Mouse (Mus musculus) CH12.LX (cell line): ENCODE measurements around the gene Syt8. TPM values are rescaled to one million over a fixed set of nuclear protein-coding genes. Genes with fewer than 3 reads are reported as not detected.

Source experiments
- DNase-seq: peaks from one replicate; pipeline ENCODE4 v3.0.0-alpha.2; 2013; ENCODE audit errors: extremely low read depth
- H3K27ac ChIP-seq: 2 replicates; pipeline ENCODE4 v1.5.1; 2012; ENCODE audit warnings: low read depth, mild to moderate bottlenecking, control low read depth, moderate library complexity; ENCODE audit not compliant: insufficient read depth
- H3K27me3 ChIP-seq: replicated peaks from 2 replicates; pipeline ENCODE3; 2012; ENCODE audit warnings: inconsistent platforms
- H3K36me3 ChIP-seq, 2 experiments: replicated peaks in 1 of 2; 2 replicates each; pipeline versions ENCODE3 to v1.6.1; 2012; ENCODE audit warnings: inconsistent platforms in 1 of 2, low read length in 1 of 2, mild to moderate bottlenecking in 1 of 2, mixed read lengths in 1 of 2, moderate library complexity in 1 of 2; ENCODE audit not compliant: control insufficient read depth in 1 of 2, insufficient read depth in 1 of 2
- H3K4me1 ChIP-seq, 2 experiments: 2 replicates each; pipeline ENCODE4 v1.6.1; 2012; ENCODE audit warnings: inconsistent platforms in 1 of 2, moderate library complexity in 1 of 2; ENCODE audit not compliant: insufficient read depth in 2 of 2, control insufficient read depth in 1 of 2
- H3K4me2 ChIP-seq: 2 replicates; pipeline ENCODE4 v1.6.1; 2012; ENCODE audit warnings: low read depth, mild to moderate bottlenecking, control low read depth; ENCODE audit not compliant: poor library complexity, insufficient read depth, severe bottlenecking
- H3K4me3 ChIP-seq, 3 experiments: fragments of 150-350 bp in 1 of 3; sonication (generic) in 1 of 3; replicated peaks in 1 of 3; 2 replicates each; pipeline versions ENCODE3 to v1.5.1; 2011 to 2012; ENCODE audit warnings: low read depth in 2 of 3, low read length in 2 of 3, mild to moderate bottlenecking in 2 of 3, moderate library complexity in 2 of 3, control low read depth in 1 of 3, improper control_type of control experiment in 1 of 3, inconsistent platforms in 1 of 3, mixed read lengths in 1 of 3; ENCODE audit not compliant: poor library complexity in 1 of 3
- H3K79me2 ChIP-seq: replicated peaks from 2 replicates; pipeline ENCODE4 v1.6.1; 2012; ENCODE audit warnings: mild to moderate bottlenecking, moderate library complexity; ENCODE audit not compliant: control insufficient read depth, poor library complexity, insufficient read depth, severe bottlenecking; ENCODE audit errors: extremely low read depth
- H3K9ac ChIP-seq: 2 replicates; pipeline ENCODE4 v1.6.1; 2012; ENCODE audit warnings: low read depth, mild to moderate bottlenecking, control low read depth, moderate library complexity; ENCODE audit not compliant: insufficient read depth
- H3K9me3 ChIP-seq: replicated peaks from 2 replicates; pipeline ENCODE3; 2012; ENCODE audit warnings: low read length, inconsistent platforms, mixed read lengths
- CHD1 ChIP-seq: IDR thresholded peaks from 2 replicates; pipeline ENCODE4 v1.6.1; 2012; ENCODE audit warnings: low read depth, low read length, improper control_type of control experiment, inconsistent platforms
- CHD2 ChIP-seq: IDR thresholded peaks from 2 replicates; pipeline ENCODE4 v1.6.1; 2011; ENCODE audit warnings: low read length, improper control_type of control experiment
- CTCF ChIP-seq, 2 experiments: IDR thresholded peaks in 1 of 2; conservative IDR thresholded peaks in 1 of 2; 2 replicates each; pipeline ENCODE4 v1.5.1; 2011 to 2012; ENCODE audit warnings: low read depth in 2 of 2, low read length in 2 of 2, improper control_type of control experiment in 1 of 2, inconsistent platforms in 1 of 2, mild to moderate bottlenecking in 1 of 2, moderate library complexity in 1 of 2
- ELF1 ChIP-seq: IDR thresholded peaks from 2 replicates; pipeline ENCODE4 v1.6.1; 2014; ENCODE audit warnings: low read depth, mild to moderate bottlenecking, inconsistent platforms, low read length, improper control_type of control experiment
- GABPA ChIP-seq: IDR thresholded peaks from 2 replicates; pipeline ENCODE4 v1.6.1; 2012; ENCODE audit warnings: low read depth, low read length, improper control_type of control experiment, inconsistent platforms; ENCODE audit not compliant: insufficient replicate concordance
- HCFC1 ChIP-seq: IDR thresholded peaks from 2 replicates; pipeline ENCODE4 v1.6.1; 2012; ENCODE audit warnings: low read depth, mild to moderate bottlenecking, inconsistent platforms, low read length, improper control_type of control experiment
- KAT2A ChIP-seq: IDR thresholded peaks from 2 replicates; pipeline ENCODE4 v1.6.1; 2012; ENCODE audit warnings: low read length, improper control_type of control experiment, inconsistent platforms; ENCODE audit not compliant: insufficient replicate concordance
- MAFK ChIP-seq: IDR thresholded peaks from 2 replicates; pipeline ENCODE4 v1.6.1; 2011; ENCODE audit warnings: low read length, improper control_type of control experiment; ENCODE audit not compliant: insufficient replicate concordance
- MEF2A ChIP-seq: IDR thresholded peaks from 2 replicates; pipeline ENCODE4 v1.6.1; 2014; ENCODE audit warnings: low read depth, mild to moderate bottlenecking, inconsistent platforms, low read length, improper control_type of control experiment, borderline replicate concordance
- MYC ChIP-seq: IDR thresholded peaks from 2 replicates; pipeline ENCODE4 v1.6.1; 2011; ENCODE audit warnings: low read depth, mild to moderate bottlenecking, improper control_type of control experiment, low read length
- NELFE ChIP-seq: IDR thresholded peaks from 2 replicates; pipeline ENCODE4 v1.6.1; 2011; ENCODE audit warnings: low read depth, low read length, improper control_type of control experiment
- PAX5 ChIP-seq: IDR thresholded peaks from 2 replicates; pipeline ENCODE4 v1.6.1; 2012; ENCODE audit warnings: low read length, inconsistent platforms, mixed read lengths
- POLR2A ChIP-seq: IDR thresholded peaks from 2 replicates; pipeline ENCODE4 v1.6.1; 2011; ENCODE audit warnings: low read depth, mild to moderate bottlenecking, improper control_type of control experiment, low read length
- RAD21 ChIP-seq: IDR thresholded peaks from 2 replicates; pipeline ENCODE4 v1.6.1; 2011; ENCODE audit warnings: low read depth, mild to moderate bottlenecking, low read length, improper control_type of control experiment, moderate library complexity
- RCOR1 ChIP-seq: conservative IDR thresholded peaks from 2 replicates; pipeline ENCODE4 v1.6.1; 2012; ENCODE audit warnings: low read depth, mild to moderate bottlenecking, inconsistent platforms, low read length, improper control_type of control experiment
- SIN3A ChIP-seq: IDR thresholded peaks from 2 replicates; pipeline ENCODE4 v1.6.1; 2012; ENCODE audit warnings: low read length, improper control_type of control experiment, inconsistent platforms
- SMC3 ChIP-seq: IDR thresholded peaks from 2 replicates; pipeline ENCODE4 v1.6.1; 2011; ENCODE audit warnings: low read depth, low read length, improper control_type of control experiment
- USF2 ChIP-seq: conservative IDR thresholded peaks from 2 replicates; pipeline ENCODE4 v1.6.1; 2011; ENCODE audit warnings: low read depth, low read length, improper control_type of control experiment
- ZC3H11A ChIP-seq: IDR thresholded peaks from 2 replicates; pipeline ENCODE4 v1.6.1; 2012; ENCODE audit warnings: low read depth, mild to moderate bottlenecking, inconsistent platforms, low read length, improper control_type of control experiment
- ZMIZ1 ChIP-seq: IDR thresholded peaks from 2 replicates; pipeline ENCODE4 v1.6.1; 2012; ENCODE audit warnings: low read depth, mild to moderate bottlenecking, inconsistent platforms, low read length, improper control_type of control experiment
- ZNF384 ChIP-seq: IDR thresholded peaks from 2 replicates; pipeline ENCODE4 v1.6.1; 2012; ENCODE audit warnings: low read depth, low read length, improper control_type of control experiment, inconsistent platforms
- dilution Hi-C: fragments of 300-500 bp; cut with MboI; formaldehyde crosslinking; loops from 2 replicates; pipeline ENCODE4 v1.14.3; 2020; ENCODE audit warnings: low sequenced_read_pairs; ENCODE audit not compliant: extremely low pct_unique_long_range_greater_than_20kb, extremely low pct_ligation_motif_present
- in situ Hi-C: fragments of 300-500 bp; cut with MboI; formaldehyde crosslinking; loops from 3 replicates; pipeline ENCODE4 v1.14.3; 2019; ENCODE audit warnings: low sequenced_read_pairs, low pct_ligation_motif_present, low pct_unique_long_range_greater_than_20kb, mixed read lengths
- polyA plus RNA-seq: library from polyadenylated mRNA; unstranded; fragments of >175 nt; gene quantifications from 2 replicates; pipeline ENCODE4 v1.2.1, GENCODE M21; 2012; ENCODE audit warnings: low read depth; ENCODE audit not compliant: insufficient read length
- total RNA-seq, 2 experiments: library from RNA; depleted of rRNA; stranded (reverse); fragments of 300-350 nt in 1 of 2; fragments of >200 nt in 1 of 2; gene quantifications; 2 replicates each; pipeline ENCODE4 v1.2.3; 2012 to 2014

Syt8 gene
- total and polyA plus RNA-seq, 3 experiments, result not detected

GRCm38 (mm10) chr7:142425641-142426213, 8.9 kb upstream of the Syt8 start:
- H3K9ac ChIP-seq, result no peak overlapping the region
- H3K9me3 ChIP-seq, result no peaks in the 10 kb centered on the region
- dilution Hi-C loops, result no loop called here

DNA sequence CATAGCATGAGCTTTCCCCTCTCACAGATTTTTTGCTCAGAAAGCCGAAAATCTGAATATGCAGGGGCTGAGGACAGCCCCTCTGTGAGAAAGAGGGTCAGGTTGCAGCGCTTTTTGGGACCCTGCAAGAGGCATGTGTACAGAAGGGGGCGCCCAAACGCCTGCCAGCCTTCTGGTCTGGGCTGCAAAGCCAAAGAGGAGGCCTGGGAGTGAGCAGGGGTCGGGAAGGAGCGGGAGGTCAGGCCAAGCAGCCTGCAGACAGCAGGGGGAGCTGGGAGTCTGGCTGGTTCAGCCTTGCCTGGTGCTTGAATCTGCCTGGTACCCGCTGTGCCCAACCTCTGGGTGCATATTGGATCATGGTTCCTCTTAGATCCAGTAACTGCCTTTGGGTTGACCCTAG, 6.4 kb upstream of the Syt8 start:
- peak; percentile 45 for DNase-seq

More at GRCm38 (mm10) chr7:142425641-142426213, 8.9 kb upstream of the Syt8 start:
- Histone ChIP-seq H3K4me1 (peaks cover 6 to 23% of the 10 kb centered on the region in 2 experiments), H3K4me3 (no peak overlapping the region), H3K4me2 (no peak overlapping the region), H3K79me2 (no peaks in the 10 kb centered on the region), H3K27ac (no peak overlapping the region), H3K36me3 (no peaks in the 10 kb centered on the region), H3K27me3 (peaks cover 9% of the 10 kb centered on the region)
- in situ Hi-C loops, result no loop called here
- no peak for DNase-seq
- TF ChIP-seq KAT2A (no peak), ELF1 (no peak), SIN3A (no peak), POLR2A (no peak), USF2 (no peak), CTCF (conservative IDR thresholded peaks at IDR 0.05 in 1 of 2, IDR thresholded peaks at IDR 0.05 in 1 of 2; ENCODE audit: low read depth in 2 of 2, low read length in 2 of 2) (peak in 1 of 2 experiments; percentile 53; a peak in 2 of 4 replicates), ZNF384 (no peak), SMC3 (peak; percentile 53), CHD2 (no peak), GABPA (no peak), MEF2A (no peak), ZC3H11A (no peak), NELFE (no peak), MAFK (no peak), ZMIZ1 (no peak), RAD21 (peak; percentile 32)

More for the DNA sequence above, 6.4 kb upstream of the Syt8 start:
- no peak overlapping the region for H3K4me2 ChIP-seq
- H3K9me3 ChIP-seq, result no peaks in the 10 kb centered on the region
- H3K9ac ChIP-seq, result no peak overlapping the region
- TF ChIP-seq USF2 (no peak), SIN3A (no peak), HCFC1 (no peak), RAD21 (peak; percentile 49), RCOR1 (no peak), PAX5 (no peak), ELF1 (no peak), KAT2A (no peak), MAFK (no peak), SMC3 (peak; percentile 61), MYC (no peak), CHD1 (no peak), CTCF (conservative IDR thresholded peaks at IDR 0.05 in 1 of 2, IDR thresholded peaks at IDR 0.05 in 1 of 2; ENCODE audit: low read depth in 2 of 2, low read length in 2 of 2) (peak in 1 of 2 experiments; percentile 66; a peak in 2 of 4 replicates)
- dilution Hi-C loops (no loop called here), in situ Hi-C loops (no loop called here)
- no peaks in the 10 kb centered on the region for H3K36me3 ChIP-seq
- H3K79me2 ChIP-seq, result no peaks in the 10 kb centered on the region
- no peak overlapping the region for H3K4me3 ChIP-seq
- no peak overlapping the region for H3K27ac ChIP-seq
- peaks cover 13% of the 10 kb centered on the region for H3K27me3 ChIP-seq
- peaks cover 6 to 20% of the 10 kb centered on the region in 2 experiments for H3K4me1 ChIP-seq
